Mouse (Mus musculus): ENCODE data around the gene Etfbkmt.

DNA sequence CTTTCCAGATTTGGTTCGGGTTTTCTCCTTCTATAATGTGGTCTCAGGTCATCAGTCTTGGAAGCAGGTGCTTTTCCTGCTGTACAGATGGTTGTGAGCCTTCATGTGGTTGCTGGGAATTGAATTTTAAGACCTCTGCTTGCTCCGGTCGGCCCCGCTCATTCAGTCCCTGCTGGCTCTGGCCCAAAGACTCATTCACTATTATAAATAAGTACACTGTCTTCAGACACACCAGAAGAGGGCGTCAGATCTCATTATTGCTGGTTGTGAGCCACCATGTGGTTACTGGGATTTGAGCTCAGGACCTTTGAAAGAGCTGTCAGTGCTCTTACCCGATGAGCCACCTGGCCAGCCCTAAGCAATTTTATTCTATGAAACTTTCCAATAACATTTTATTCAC lies 44.3 kb upstream of the Etfbkmt start:
- TF ChIP-seq CTCF (conservative IDR thresholded peaks at IDR 0.05; ENCODE audit: insufficient read depth, insufficient read length, low read depth, low read length) (no peak), POLR2A (IDR thresholded peaks at IDR 0.05; ENCODE audit: low read depth, low read length) (no peak)

Data from kidney, adult 2 months (tissue).